Mouse (Mus musculus): ENCODE measurements around the gene Olfr223.
"Not testable (repeated sequence)": the region's sequence is repeated elsewhere in the genome, so short reads cannot be mapped to it uniquely, and the experiment has no call there.

Gene Olfr223

DNA sequence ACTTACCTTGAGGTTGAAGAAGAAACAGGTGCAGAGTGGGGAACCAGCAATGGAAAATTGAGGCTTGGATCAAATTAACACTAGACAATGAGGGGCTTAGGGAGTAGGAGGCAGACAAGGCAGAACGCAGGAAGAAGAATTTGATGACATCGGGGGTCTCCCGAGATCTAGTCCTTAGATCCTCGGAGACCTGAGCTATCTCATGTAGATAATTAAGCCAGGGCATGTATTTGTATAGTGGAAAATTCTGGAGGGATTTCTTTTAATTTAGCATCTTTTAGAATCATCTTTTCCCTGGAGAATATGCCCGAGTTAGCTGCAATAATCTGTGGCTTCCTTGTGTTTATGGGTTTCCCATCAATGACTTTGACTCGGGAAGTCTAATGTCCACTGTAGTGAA is at the start of gene Olfr223:
Gene Olfr223, minus strand, starts transcription at position 101 of the 400 bp plus-strand sequence.
- DNase-seq (ENCODE audit: low spot score), result no peak

GRCm38 (mm10) chr11:59642420-59642819 is 49.3 kb upstream of the Olfr223 start:
- DNase-seq (ENCODE audit: low spot score), result no peak

- DNase-seq (ENCODE audit: low spot score), result no peak
Measured at GRCm38 (mm10) chr11:59641227-59641626, 48.1 kb upstream of the Olfr223 start.

DNA sequence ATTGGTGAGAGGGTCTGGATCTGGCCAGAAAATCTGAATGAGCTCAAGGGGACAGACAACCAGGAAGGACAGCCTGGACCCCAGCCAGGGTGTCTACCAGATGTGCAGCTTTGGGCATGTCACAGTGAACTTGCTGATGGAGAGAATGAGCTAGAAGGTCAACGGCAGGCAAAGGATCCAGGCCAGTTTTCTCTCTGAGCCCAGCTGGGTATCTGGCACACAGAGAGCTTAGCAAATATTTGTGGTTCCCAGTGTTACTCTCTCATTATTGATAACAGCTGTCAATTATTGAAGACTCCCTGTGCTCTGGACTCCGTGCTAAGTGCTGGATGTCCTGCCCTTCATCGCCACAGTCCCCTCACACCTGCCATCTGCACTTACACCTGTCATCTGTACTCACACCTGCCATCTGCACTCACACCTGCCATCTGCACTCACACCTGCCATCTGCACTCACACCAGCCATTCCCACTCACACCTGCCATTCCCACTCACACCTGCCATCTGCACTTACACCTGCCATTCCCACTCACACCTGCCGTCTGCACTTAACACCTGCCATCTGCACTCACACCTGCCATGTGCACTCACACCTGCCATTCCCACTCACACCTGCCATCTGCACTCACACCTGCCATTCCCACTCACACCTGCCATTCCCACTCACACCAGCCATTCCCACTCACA is 47.0 kb upstream of the Olfr223 start:
- no peak for DNase-seq (ENCODE audit: low spot score)

- DNase-seq (ENCODE audit: low spot score), result no peak
Measured at GRCm38 (mm10) chr11:59636695-59637414, 43.8 kb upstream of the Olfr223 start.

- no peak for DNase-seq (ENCODE audit: low spot score)
Measured at GRCm38 (mm10) chr11:59635821-59636694, 43.0 kb upstream of the Olfr223 start.

DNA sequence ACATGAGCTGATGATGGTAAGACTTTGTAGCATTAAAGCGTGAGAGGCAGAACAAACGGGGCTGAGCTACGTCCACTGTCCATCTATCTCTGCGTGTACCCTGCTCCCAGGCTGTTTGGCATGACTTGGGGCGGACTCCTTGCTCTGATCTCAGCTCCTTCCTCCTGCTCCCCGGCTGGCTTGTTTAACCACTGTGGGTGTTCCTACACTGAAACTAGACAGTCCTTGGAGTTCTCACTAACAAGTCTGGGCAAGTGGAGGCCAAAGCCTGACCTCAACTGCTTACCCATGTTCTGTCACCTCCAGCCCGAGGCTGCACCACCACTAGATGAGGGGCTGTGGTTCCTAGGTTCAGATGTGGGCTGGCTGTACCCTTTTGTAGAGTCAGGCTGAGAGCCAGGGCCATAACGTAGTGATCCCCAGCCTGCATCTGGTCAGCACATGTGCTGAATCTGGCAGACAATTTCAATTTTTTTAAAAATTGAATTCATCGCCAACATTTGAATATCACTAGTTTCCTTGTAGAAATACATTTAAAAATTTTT is 42.2 kb upstream of the Olfr223 start:
- no peak for DNase-seq (ENCODE audit: low spot score)

- DNase-seq (ENCODE audit: low spot score), result no peak
Measured at GRCm38 (mm10) chr11:59634001-59634660, 41.0 kb upstream of the Olfr223 start.

GRCm38 (mm10) chr11:59633037-59633436 is 39.9 kb upstream of the Olfr223 start:
- DNase-seq (ENCODE audit: low spot score), result peak; percentile 58

GRCm38 (mm10) chr11:59631980-59632379 is 38.9 kb upstream of the Olfr223 start:
- no peak for DNase-seq (ENCODE audit: low spot score)

- DNase-seq (ENCODE audit: low spot score), result no peak
Measured at GRCm38 (mm10) chr11:59629871-59630270, 36.8 kb upstream of the Olfr223 start.

GRCm38 (mm10) chr11:59628177-59628576 is 35.1 kb upstream of the Olfr223 start:
- no peak for DNase-seq (ENCODE audit: low spot score)

DNA sequence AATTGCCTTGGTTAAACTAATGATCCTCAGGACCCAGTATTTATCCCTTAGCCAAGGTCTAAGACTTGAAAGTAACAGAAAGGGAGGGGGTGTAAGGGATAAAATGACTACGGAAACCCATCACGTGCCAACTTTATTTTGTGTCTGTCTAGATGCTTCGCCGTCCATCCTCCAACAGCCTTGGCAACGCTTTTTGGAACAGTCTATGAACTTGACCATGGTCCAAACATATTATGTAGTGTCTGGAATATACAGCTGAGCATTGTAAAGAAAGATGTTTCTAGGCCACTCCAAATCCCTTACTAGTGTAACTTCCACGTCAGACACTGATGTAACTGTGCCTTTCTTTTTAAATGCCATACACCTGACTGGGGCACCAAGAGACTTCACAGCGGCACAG is 33.1 kb upstream of the Olfr223 start:
- DNase-seq (ENCODE audit: low spot score), result no peak

DNA sequence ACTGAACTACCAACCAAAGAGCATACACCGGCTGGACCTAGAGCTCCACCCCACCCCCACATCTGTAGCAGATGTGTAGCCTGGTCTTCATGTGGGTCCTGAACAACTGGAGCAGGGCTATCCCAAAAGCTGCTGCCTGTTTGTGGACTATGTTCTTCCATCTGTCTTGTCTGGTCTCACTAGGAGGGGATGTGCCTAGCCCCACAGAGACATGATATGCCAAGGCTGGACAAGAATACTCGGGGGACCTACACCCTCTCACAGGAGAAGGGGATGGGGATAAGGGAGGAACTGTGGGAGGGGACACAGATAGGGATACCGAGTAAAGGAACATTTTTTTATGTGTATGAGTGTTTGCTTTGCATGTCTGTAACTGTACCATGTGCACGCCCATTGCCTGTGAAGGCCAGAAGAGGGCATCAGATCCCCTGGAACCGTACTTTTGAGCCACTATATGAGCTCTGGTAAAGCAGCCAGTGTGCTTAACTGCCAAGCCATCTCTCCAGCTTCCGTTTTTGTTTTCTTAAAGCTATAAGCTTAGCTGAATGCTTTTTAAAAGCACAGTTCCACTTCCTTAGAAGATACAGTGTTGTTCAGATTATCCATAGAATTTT is 31.0 kb upstream of the Olfr223 start:
- DNase-seq (ENCODE audit: low spot score), result peak; percentile 54

DNA sequence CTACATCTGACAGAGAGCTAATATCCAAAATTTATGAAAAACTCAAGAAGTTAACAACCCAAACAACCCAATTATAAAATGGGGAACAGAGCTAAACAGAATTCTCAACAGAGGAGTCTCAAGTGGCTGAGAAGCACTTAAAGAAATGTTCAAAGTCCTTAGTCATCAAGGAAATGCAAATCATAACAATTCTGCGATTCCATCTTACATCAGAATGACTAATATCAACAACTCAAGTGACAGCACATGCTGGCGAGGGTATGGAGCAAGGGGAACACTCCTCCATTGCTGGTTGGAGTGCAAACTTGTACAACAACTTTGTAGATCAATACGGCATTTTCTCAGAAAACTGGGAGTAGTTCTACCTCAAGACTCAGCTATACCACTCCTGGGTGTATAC is 29.1 kb upstream of the Olfr223 start:
- no peak for DNase-seq (ENCODE audit: low spot score)

DNA sequence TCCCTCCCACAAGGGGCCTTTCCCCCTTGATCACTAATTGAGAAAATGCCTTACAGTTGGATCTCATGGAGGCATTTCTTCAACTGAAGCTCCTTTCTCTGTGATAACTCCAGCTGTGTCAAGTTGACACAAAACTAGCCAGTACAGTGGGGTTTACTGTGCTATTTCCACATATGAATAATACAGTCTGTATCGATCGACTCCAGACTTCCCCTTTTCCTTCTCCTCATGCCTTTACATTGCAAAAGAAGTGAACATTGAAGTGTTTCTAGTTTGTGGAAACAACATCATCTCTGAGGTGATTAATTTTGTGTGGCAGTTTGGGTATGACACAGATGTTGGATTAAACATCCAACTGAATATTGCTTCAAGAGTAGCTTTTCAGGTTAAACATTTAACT is 23.9 kb upstream of the Olfr223 start:
- DNase-seq (ENCODE audit: low spot score), result not testable (repeated sequence)

DNA sequence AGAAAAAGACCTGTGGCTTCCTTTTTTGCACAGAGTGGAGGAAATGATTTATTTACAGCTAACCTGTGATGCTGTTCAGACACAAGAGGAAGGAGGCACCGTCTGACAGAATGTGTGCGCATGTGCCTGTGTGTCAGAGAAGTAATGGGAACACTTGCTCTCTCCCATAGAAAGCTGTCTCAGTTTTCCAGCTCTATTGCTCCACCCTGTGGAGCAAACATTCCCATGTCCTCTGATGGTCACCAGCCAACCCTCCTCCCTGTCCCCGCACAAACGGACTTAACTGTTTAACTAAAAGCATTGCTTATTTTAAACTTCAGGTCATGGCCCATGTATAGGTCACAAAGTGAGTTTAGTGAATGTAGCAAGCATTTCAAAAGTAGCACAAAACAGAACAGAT is 21.0 kb upstream of the Olfr223 start:
- peak; percentile 29 for DNase-seq (ENCODE audit: low spot score)

DNA sequence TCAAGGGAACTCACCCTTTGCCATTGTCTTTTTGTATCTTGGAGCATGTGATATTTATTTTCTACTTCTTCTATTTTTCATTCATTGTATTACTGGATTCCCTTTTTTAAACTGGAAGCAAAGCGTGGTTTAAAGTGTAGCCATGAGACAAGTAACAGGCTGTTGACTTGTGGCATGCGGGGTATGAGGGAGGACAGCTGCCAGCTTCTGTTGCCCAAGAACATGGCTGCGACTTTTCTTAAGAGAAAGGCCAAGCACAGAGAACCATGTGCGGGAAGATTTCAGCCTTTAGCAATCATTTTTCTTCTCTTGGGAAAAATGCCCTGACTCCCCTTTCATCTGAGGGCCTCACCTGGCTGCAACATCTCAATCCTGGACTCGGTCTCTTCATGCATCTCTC is 18.6 kb upstream of the Olfr223 start:
- DNase-seq (ENCODE audit: low spot score), result no peak

- DNase-seq (ENCODE audit: low spot score), result no peak
Measured at GRCm38 (mm10) chr11:59602287-59602686, 9.2 kb upstream of the Olfr223 start.

DNA sequence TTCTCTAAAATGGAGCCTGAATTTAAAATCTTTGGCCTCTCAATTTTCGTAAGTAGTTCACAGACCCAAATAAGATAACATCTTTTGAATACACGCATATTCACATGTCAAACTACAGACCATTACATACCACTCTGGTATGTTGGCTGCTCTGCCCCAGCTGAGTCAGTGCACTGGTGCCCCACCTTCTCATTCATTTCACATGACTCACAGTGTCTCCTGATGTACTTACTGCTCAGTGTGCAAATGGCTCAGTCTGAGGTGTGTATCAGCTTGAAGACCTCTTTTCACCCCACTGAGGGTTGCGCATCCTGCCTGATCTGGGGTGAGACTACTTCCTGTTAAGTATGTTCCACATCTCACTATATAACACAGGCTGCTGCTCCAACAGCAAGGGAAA is 7.8 kb upstream of the Olfr223 start:
- no peak for DNase-seq (ENCODE audit: low spot score)

DNA sequence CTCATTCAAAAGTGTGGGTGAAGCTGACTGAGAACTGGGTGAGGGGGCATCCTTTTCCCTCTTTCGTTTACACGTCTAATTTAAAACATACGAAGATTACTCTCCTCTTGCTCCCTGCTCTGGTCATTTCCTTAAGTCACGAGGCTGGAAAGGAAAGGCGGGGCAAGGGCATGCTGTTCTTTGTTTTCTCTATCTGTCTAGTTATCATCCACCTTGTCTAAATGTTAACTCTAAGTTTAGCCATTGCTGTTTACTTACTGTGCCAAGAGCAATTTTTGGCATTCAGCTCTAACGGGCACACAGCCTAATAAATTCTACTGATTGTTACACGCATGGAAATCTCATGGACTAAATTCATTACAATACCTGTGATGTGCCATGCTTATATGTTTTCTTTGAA is 6.1 kb upstream of the Olfr223 start:
- DNase-seq (ENCODE audit: low spot score), result no peak

Data from ovary, postnatal 36 days (tissue).